Mouse (Mus musculus): ENCODE data around the gene Supt6. TPM values are rescaled to one million over a fixed set of nuclear protein-coding genes. Genes with fewer than 3 reads are reported as not detected.
"Not testable (repeated sequence)": the region's sequence is repeated elsewhere in the genome, so short reads cannot be mapped to it uniquely, and the experiment has no call there.

Supt6 gene
- polyA plus RNA-seq, 1 experiment from 2014 or later = 11.4 TPM

DNA sequence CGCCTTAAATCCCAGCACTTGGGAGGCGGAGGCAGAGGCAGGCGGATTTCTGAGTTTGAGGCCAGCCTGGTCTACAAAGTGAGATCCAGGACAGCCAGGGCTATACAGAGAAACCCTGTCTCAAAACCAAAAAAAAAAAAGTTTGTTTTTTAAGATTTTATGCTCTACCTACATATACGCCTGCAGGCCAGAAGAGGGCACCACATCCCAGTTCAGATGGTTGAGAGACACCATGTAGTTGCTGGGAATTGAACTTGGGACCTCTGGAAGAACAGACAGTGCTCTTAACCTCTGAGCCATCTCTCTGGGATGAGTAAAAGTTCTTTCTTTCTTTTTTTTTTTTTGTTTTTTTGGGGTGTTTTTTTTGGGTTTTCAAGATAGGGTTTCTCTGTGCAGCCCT, 30.4 kb upstream of the Supt6 start:
- DNase-seq (ENCODE audit: low spot score) = not testable (repeated sequence)
- peak; percentile 43 for TF ChIP-seq CTCF (IDR thresholded peaks at IDR 0.05)

GRCm38 (mm10) chr11:78275596-78275995, 29.8 kb upstream of the Supt6 start:
- DNase-seq (ENCODE audit: low spot score) (no peak), ATAC-seq (no peak)
- TF ChIP-seq CTCF (IDR thresholded peaks at IDR 0.05) (no peak), EP300 (IDR thresholded peaks at IDR 0.05) (no peak)
- H3K4me3 ChIP-seq (ENCODE audit: low read depth, low read length) = no peak overlapping the region
- no peak overlapping the region for H3K9ac ChIP-seq (replicated peaks; ENCODE audit: low read depth)
- no peak overlapping the region for H3K4me2 ChIP-seq (replicated peaks; ENCODE audit: low read depth, low read length)
- no peaks in the 10 kb centered on the region for H3K27me3 ChIP-seq (replicated peaks; ENCODE audit: insufficient read depth, low read length)
- no peak overlapping the region for H3K27ac ChIP-seq (ENCODE audit: low read length)
- peaks cover 66% of the 10 kb centered on the region for H3K36me3 ChIP-seq (ENCODE audit: insufficient read depth, low read length)
- WGBS = 88% methylated on average over 1 of the region's 1 CpGs
- H3K4me1 ChIP-seq (ENCODE audit: insufficient read depth, low read depth, low read length) = no peaks in the 10 kb centered on the region
- H3K9me3 ChIP-seq (ENCODE audit: low read length) = no peaks in the 10 kb centered on the region

More for the DNA sequence above, 30.4 kb upstream of the Supt6 start:
- not testable (repeated sequence) for H3K9ac ChIP-seq (replicated peaks; ENCODE audit: low read depth); H3K4me2 ChIP-seq (replicated peaks; ENCODE audit: low read depth, low read length); H3K4me1 ChIP-seq (ENCODE audit: insufficient read depth, low read depth, low read length); H3K27ac ChIP-seq (ENCODE audit: low read length); H3K9me3 ChIP-seq (ENCODE audit: low read length); H3K27me3 ChIP-seq (replicated peaks; ENCODE audit: insufficient read depth, low read length); H3K4me3 ChIP-seq (ENCODE audit: low read depth, low read length); ATAC-seq
- WGBS = 93% methylated on average over 4 of the region's 4 CpGs
- peaks cover 68% of the 10 kb centered on the region for H3K36me3 ChIP-seq (ENCODE audit: insufficient read depth, low read length)

GRCm38 (mm10) chr11:78271986-78272385, 26.2 kb upstream of the Supt6 start:
- Histone ChIP-seq H3K9me3 (ENCODE audit: low read length) (no peaks in the 10 kb centered on the region), H3K27ac (ENCODE audit: low read length) (no peak overlapping the region), H3K4me2 (replicated peaks; ENCODE audit: low read depth, low read length) (no peak overlapping the region), H3K4me1 (ENCODE audit: insufficient read depth, low read depth, low read length) (no peaks in the 10 kb centered on the region), H3K27me3 (replicated peaks; ENCODE audit: insufficient read depth, low read length) (no peaks in the 10 kb centered on the region), H3K9ac (replicated peaks; ENCODE audit: low read depth) (no peak overlapping the region), H3K36me3 (ENCODE audit: insufficient read depth, low read length) (peaks cover 56% of the 10 kb centered on the region), H3K4me3 (ENCODE audit: low read depth, low read length) (no peak overlapping the region)
- DNase-seq (ENCODE audit: low spot score) = no peak
- ATAC-seq = no peak
- 85% methylated on average over 13 of the region's 13 CpGs for WGBS
- TF ChIP-seq CTCF (IDR thresholded peaks at IDR 0.05) (no peak), EP300 (IDR thresholded peaks at IDR 0.05) (no peak)

- Histone ChIP-seq H3K36me3 (ENCODE audit: insufficient read depth, low read length) (peaks cover 47% of the 10 kb centered on the region; the same call in 1 of the 2 replicates), H3K4me3 (ENCODE audit: low read depth, low read length) (no peak overlapping the region), H3K9ac (replicated peaks; ENCODE audit: low read depth) (no peak overlapping the region), H3K27ac (ENCODE audit: low read length) (no peak overlapping the region), H3K9me3 (ENCODE audit: low read length) (no peaks in the 10 kb centered on the region), H3K27me3 (replicated peaks; ENCODE audit: insufficient read depth, low read length) (no peaks in the 10 kb centered on the region), H3K4me2 (replicated peaks; ENCODE audit: low read depth, low read length) (no peak overlapping the region), H3K4me1 (ENCODE audit: insufficient read depth, low read depth, low read length) (no peaks in the 10 kb centered on the region)
- ATAC-seq (no peak), DNase-seq (ENCODE audit: low spot score) (no peak)
- 88% methylated on average over 6 of the region's 6 CpGs for WGBS
- TF ChIP-seq EP300 (IDR thresholded peaks at IDR 0.05) = no peak
- TF ChIP-seq CTCF (IDR thresholded peaks at IDR 0.05) = no peak
These were observed 19.8 kb upstream of the Supt6 start for GRCm38 (mm10) chr11:78265571-78265970.

- Histone ChIP-seq H3K9me3 (ENCODE audit: low read length) (no peaks in the 10 kb centered on the region), H3K27ac (ENCODE audit: low read length) (no peak overlapping the region; the same call in 1 of the 2 replicates), H3K27me3 (replicated peaks; ENCODE audit: insufficient read depth, low read length) (no peaks in the 10 kb centered on the region), H3K36me3 (ENCODE audit: insufficient read depth, low read length) (peaks cover 29% of the 10 kb centered on the region; the same call in 1 of the 2 replicates), H3K9ac (replicated peaks; ENCODE audit: low read depth) (no peak overlapping the region; the same call in 1 of the 2 replicates), H3K4me1 (ENCODE audit: insufficient read depth, low read depth, low read length) (no peaks in the 10 kb centered on the region), H3K4me2 (replicated peaks; ENCODE audit: low read depth, low read length) (peak overlapping the region; percentile 84), H3K4me3 (ENCODE audit: low read depth, low read length) (peak overlapping the region; percentile 89)
- 5% methylated on average over 8 of the region's 8 CpGs for WGBS
- peak; percentile 78 for TF ChIP-seq CTCF (IDR thresholded peaks at IDR 0.05)
- no peak for TF ChIP-seq EP300 (IDR thresholded peaks at IDR 0.05)
- no peak for ATAC-seq
- peak; percentile 91 for DNase-seq (ENCODE audit: low spot score)
These were observed 16.8 kb upstream of the Supt6 start for GRCm38 (mm10) chr11:78262550-78262949.

DNA sequence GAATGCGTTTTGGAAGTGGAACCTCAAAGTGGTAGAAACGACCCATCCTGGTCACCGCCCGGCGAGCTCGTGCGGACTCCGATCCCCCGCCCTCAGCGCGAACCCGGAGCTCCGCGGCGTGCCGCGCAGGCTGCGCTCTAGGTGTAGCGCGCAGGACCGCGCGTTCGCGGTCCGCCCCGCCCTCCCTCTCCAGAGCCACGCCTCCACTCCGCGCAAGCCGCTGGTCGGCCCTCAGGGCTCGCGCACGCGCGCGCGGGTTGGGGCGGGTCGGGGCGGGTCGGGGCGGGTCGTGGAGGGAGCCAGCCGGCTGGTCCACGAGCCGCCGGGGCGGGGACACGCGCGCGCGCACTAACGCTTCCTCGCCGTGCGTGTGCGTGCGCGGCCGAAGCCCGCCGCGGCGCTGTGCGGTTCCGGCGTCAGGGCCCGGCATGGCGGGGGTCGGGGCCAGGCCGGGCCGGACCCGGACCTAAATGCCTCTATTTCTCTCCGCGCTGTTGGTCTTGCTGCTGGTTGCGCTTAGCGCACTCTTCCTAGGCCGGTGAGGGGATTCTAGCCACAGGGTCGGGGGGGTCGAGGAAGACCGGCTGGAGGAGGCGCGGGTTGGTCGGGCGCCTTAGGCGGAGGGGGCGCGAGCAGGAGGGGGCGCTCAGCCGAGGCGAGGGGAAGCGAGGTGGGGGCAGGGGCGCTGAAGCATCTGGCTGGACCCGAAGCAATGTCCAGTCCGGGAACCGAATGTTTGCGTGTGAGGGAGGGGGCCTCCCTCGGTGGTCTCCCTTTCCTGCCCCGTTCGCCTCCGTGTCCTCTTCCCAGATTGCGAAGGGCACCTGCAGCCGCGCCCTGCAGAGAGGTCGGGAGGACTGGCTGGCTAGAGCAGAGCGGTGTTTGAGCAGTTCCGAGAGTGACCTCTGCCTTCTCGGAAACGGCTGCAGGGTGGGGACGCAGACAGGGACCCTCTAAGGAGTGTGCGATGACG, 15.9 kb upstream of the Supt6 start, which contains the start of gene 2610507B11Rik:
Gene 2610507B11Rik (plus strand): TSS at position 373 of the 973 bp plus-strand sequence.
- ATAC-seq = peak; percentile 96
- peak within 1 kb of the TSS; percentile 79 for H3K9ac ChIP-seq (replicated peaks; ENCODE audit: low read depth)
- no peaks in the 10 kb centered on the region for H3K27me3 ChIP-seq (replicated peaks; ENCODE audit: insufficient read depth, low read length)
- peak within 1 kb of the TSS; percentile 89 for H3K4me3 ChIP-seq (ENCODE audit: low read depth, low read length)
- under 1% methylated on average over 65 of the region's 115 CpGs for WGBS
- TF ChIP-seq CTCF (IDR thresholded peaks at IDR 0.05) (peak; percentile 26), EP300 (IDR thresholded peaks at IDR 0.05) (no peak)
- H3K9me3 ChIP-seq (ENCODE audit: low read length) = no peaks in the 10 kb centered on the region
- peaks cover 21% of the 10 kb centered on the region; the same call in 1 of the 2 replicates for H3K36me3 ChIP-seq (ENCODE audit: insufficient read depth, low read length)
- peak within 1 kb of the TSS; percentile 88 for H3K27ac ChIP-seq (ENCODE audit: low read length)
- H3K4me2 ChIP-seq (replicated peaks; ENCODE audit: low read depth, low read length) = peak within 1 kb of the TSS; percentile 84
- DNase-seq (ENCODE audit: low spot score) = peak; percentile 96
- H3K4me1 ChIP-seq (ENCODE audit: insufficient read depth, low read depth, low read length) = no peaks in the 10 kb centered on the region
